11 mouse cellular contexts compared by ENCODE assay signal in genomic region chr4:59869488-59870057, GRCm38 (mm10). TPM values are rescaled to one million over a fixed set of nuclear protein-coding genes. Genes with fewer than 3 reads are reported as not detected.
A peak's percentile ranks its signal among the peaks of the same experiment; 100 is the strongest.
DNase-seq lines count a peak whose midpoint lies in the region; ATAC-seq and TF ChIP-seq lines count a peak whose summit lies in the region.
"Had no signal": no experiment of that assay in that cellular context is flagged by ENCODE, and none has a peak within 500 bp of the region (broad histone marks: within the 10 kb centered on the region; RNA-seq: fewer than 3 reads in every experiment).

No protein-coding gene starts in this region.

- H3K27me3 ChIP-seq in midbrain, postnatal 0 days (ENCODE audit: insufficient read depth, low read length) = no peaks in the 10 kb centered on the region
- H3K27me3 ChIP-seq in midbrain, embryonic 10.5 days (ENCODE audit: low read depth, poor library complexity, severe bottlenecking) = no peaks in the 10 kb centered on the region

- no peak overlapping the region for H3K27ac ChIP-seq in midbrain, postnatal 0 days (ENCODE audit: low read depth, low read length)
- H3K27ac ChIP-seq in midbrain, embryonic 10.5 days (replicated peaks) = no peak overlapping the region

- no peak for ATAC-seq in midbrain, postnatal 0 days (ENCODE audit: low FRiP score)
- no peak for ATAC-seq in frontal cortex, adult (ENCODE audit: low TSS enrichment)

- H3K4me1 ChIP-seq in midbrain, postnatal 0 days (ENCODE audit: insufficient read depth, low read length) = no peaks in the 10 kb centered on the region
- peaks cover 13% of the 10 kb centered on the region for H3K4me1 ChIP-seq in midbrain, embryonic 10.5 days

- H3K9ac ChIP-seq in midbrain, postnatal 0 days (replicated peaks; ENCODE audit: low read length, poor library complexity, severe bottlenecking) = no peak overlapping the region

- H3K36me3 ChIP-seq in midbrain, postnatal 0 days (ENCODE audit: insufficient read depth, low read length) = no peaks in the 10 kb centered on the region
- H3K36me3 ChIP-seq in midbrain, embryonic 10.5 days = peaks cover 3% of the 10 kb centered on the region; the same call in 1 of the 2 replicates

- DNase-seq in adrenal gland, adult 2 months = peak; percentile 58
- DNase-seq in adrenal gland, adult 18-20 months (ENCODE audit: low spot score in 2 of 2) = no peak
- DNase-seq in midbrain, postnatal 0 days (ENCODE audit: low spot score) = peak; percentile 68
- DNase-seq in midbrain, embryonic 10.5 days (ENCODE audit: low spot score) = no peak
- DNase-seq in gastrocnemius, postnatal 10 days = peak; percentile 24
- peak; percentile 54 for DNase-seq in lung, postnatal 36 days
- no peak for DNase-seq in testis, postnatal 10 days (ENCODE audit: low spot score)

- 59% methylated on average over 6 of the region's 6 CpGs for WGBS in midbrain, postnatal 0 days
- WGBS in midbrain, embryonic 10.5 days = 91% methylated on average over 6 of the region's 6 CpGs

- H3K9me3 ChIP-seq in midbrain, postnatal 0 days (ENCODE audit: low read length) = no peaks in the 10 kb centered on the region
- no peaks in the 10 kb centered on the region for H3K9me3 ChIP-seq in midbrain, embryonic 10.5 days (replicated peaks)

- no peak overlapping the region for H3K4me3 ChIP-seq in midbrain, postnatal 0 days (ENCODE audit: low read depth, low read length)
- H3K4me3 ChIP-seq in midbrain, embryonic 10.5 days = no peak overlapping the region

- TF ChIP-seq CTCF in midbrain, postnatal 0 days (IDR thresholded peaks at IDR 0.05) = no peak

- H3K4me2 ChIP-seq in midbrain, postnatal 0 days (ENCODE audit: low read depth, low read length, poor library complexity, severe bottlenecking) = no peak overlapping the region

RNA-seq across cellular contexts. Expression of gene Slc46a2, which starts 45.3 kb away (rescaled TPM):
- not detected for total RNA-seq in adrenal gland, adult 2 months (2021)
- polyA plus RNA-seq in adrenal gland, adult 2 months (2012; rRNA removed) = not detected in 2 replicates
- total RNA-seq in adrenal gland, adult 18-20 months (2021) = not detected
- total RNA-seq in midbrain, postnatal 0 days (2014; rRNA removed) = 0.16 TPM in 1 of 2 replicates, not detected in the other
- polyA plus RNA-seq in midbrain, postnatal 0 days (2015; fragmentation: Nextera tagmentation; extraction: Ambion mirVana) = 0.05 and 0.11 TPM in 2 replicates
- not detected in 2 replicates for polyA plus RNA-seq in midbrain, embryonic 10.5 days (2016; fragmentation: Nextera tagmentation; extraction: Ambion mirVana)
- not detected for total RNA-seq in gastrocnemius, postnatal 10 days (2021)
- total RNA-seq: layer of hippocampus, postnatal 36 days had no signal
- polyA plus RNA-seq: C2C12; cortical plate, adult 2 months had no signal

Comparison
In these comparisons a context has a peak if more than half of its experiments do, and no peak if none do; other contexts are left out.
1. DNase-seq: peak in adrenal gland, adult 2 months (single experiment), midbrain, postnatal 0 days (single experiment), gastrocnemius, postnatal 10 days (single experiment) and lung, postnatal 36 days (single experiment); none in adrenal gland, adult 18-20 months (0 of 2), midbrain, embryonic 10.5 days (single experiment) and testis, postnatal 10 days (single experiment).